ENCODE assay signal across 25 mouse cellular contexts in genomic region chr2:129797709-129798108, GRCm38 (mm10).
"Had no signal": no experiment of that assay in that cellular context is flagged by ENCODE, and none has a peak within 500 bp of the region (broad histone marks: within the 10 kb centered on the region; RNA-seq: fewer than 3 reads in every experiment).

No protein-coding gene starts in this region.

- DNase-seq: cerebellum, adult 9-10 months; cerebellum, adult 9-11 months; cerebellum, postnatal 10 days; cerebellum, postnatal 14 days; cerebellum, postnatal 25 days; cerebellum, postnatal 36 days; embryo, embryonic 11 days; forebrain, postnatal 0 days; gastrocnemius, adult 2 months; gastrocnemius, postnatal 10 days; gastrocnemius, postnatal 14 days; gastrocnemius, postnatal 25 days; gastrocnemius, postnatal 36 days; heart, adult 18-20 months; heart, adult 2 months had no signal

- H3K27ac ChIP-seq: embryonic facial prominence, embryonic 10.5 days; embryonic facial prominence, embryonic 12.5 days; embryonic facial prominence, embryonic 13.5 days; embryonic facial prominence, embryonic 15.5 days; forebrain, embryonic 10.5 days; forebrain, embryonic 12.5 days; forebrain, embryonic 13.5 days; forebrain, embryonic 15.5 days; gastrocnemius, adult 2 months; heart, adult 2 months; heart, embryonic 10.5 days had no signal

- H3K4me3 ChIP-seq: embryonic facial prominence, embryonic 10.5 days; embryonic facial prominence, embryonic 12.5 days; embryonic facial prominence, embryonic 13.5 days; embryonic facial prominence, embryonic 15.5 days; erythroblast, embryonic 14.5 days; forebrain, embryonic 10.5 days; forebrain, embryonic 12.5 days; forebrain, embryonic 13.5 days; forebrain, embryonic 15.5 days; gastrocnemius, adult 2 months; heart, adult 2 months; heart, embryonic 10.5 days had no signal

- H3K36me3 ChIP-seq: embryonic facial prominence, embryonic 12.5 days; embryonic facial prominence, embryonic 13.5 days; embryonic facial prominence, embryonic 15.5 days; forebrain, embryonic 15.5 days had no signal

- H3K9me3 ChIP-seq: embryonic facial prominence, embryonic 15.5 days had no signal

- H3K9ac ChIP-seq: embryonic facial prominence, embryonic 12.5 days; embryonic facial prominence, embryonic 13.5 days; embryonic facial prominence, embryonic 15.5 days; forebrain, embryonic 12.5 days; forebrain, embryonic 13.5 days; forebrain, embryonic 15.5 days; forebrain, postnatal 0 days had no signal

- H3K27me3 ChIP-seq: embryonic facial prominence, embryonic 12.5 days; embryonic facial prominence, embryonic 13.5 days; embryonic facial prominence, embryonic 15.5 days; forebrain, embryonic 12.5 days; forebrain, embryonic 13.5 days; forebrain, embryonic 15.5 days had no signal
